Mouse (Mus musculus) embryonic fibroblast, embryonic 13.5 days (primary cell): ENCODE measurements around the gene Exoc8.
A peak's percentile ranks its signal among the peaks of the same experiment; 100 is the strongest.

Source experiments
- CTCF ChIP-seq: IDR thresholded peaks from 2 replicates; pipeline ENCODE4 v1.5.1; 2011; ENCODE audit warnings: mild to moderate bottlenecking, control low read depth, low read length, moderate library complexity, borderline replicate concordance; ENCODE audit not compliant: insufficient read depth
- POLR2A ChIP-seq: IDR thresholded peaks from 2 replicates; pipeline ENCODE4 v1.6.1; 2011; ENCODE audit warnings: low read depth, mild to moderate bottlenecking, control low read depth, low read length, moderate library complexity

GRCm38 (mm10) chr8:124859466-124859865, 38.0 kb downstream of the Exoc8 start:
- TF ChIP-seq CTCF (peak; percentile 42; the same call in 1 of the 2 replicates), POLR2A (no peak)
